Mouse (Mus musculus): Measurements from ENCODE around the gene Polh. TPM values are rescaled to one million over a fixed set of nuclear protein-coding genes. Genes with fewer than 3 reads are reported as not detected.
A peak's percentile ranks its signal among the peaks of the same experiment; 100 is the strongest.

The Polh gene
- polyA plus RNA-seq, 1 experiment from 2014 or later = 10.5 TPM

DNA sequence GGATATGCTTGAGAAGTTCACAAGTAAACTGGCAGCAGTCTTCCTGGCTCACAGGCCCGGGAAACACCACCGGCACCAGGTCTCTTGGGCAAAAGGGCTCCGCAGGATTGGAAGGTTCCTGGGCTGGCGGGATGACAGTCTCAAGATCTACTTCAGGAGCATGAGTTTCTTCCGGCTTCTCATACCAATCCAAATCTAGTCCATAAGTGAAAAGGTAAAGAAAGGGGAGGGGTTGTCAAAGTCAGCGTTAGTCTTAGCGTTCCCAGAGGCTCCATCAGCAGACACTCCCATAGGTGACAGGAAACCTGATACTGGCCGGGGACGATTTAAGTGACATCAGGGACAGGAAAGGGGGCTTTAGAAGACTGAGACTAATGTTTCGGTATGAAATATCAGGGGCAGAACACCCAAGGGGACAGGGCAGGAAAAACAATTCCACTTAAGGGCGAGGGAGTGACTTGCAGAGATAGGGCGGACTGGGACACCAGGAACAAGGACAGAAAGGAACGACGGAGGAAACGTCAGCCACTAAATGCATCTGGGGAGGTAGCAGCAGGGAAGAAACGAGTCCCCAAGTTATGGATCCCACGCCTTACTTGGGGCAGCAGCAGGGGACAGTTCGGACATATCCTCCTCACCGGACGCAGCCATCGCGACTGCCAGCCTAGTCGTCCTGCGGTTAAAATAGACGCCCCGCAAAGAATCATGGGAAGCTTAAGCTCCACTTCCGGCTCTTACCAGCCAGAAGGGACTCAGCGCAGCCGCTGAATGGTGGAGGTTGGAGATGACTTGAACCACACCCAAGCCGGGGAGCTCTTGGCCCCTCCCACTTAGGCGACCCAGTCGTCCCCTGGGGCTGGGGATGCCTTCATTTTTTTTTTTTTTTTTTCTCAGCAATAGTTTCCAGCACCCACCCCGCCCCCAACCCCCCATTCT is 49.3 kb downstream of the Polh start, which contains the start of gene Mad2l1bp:
Mad2l1bp (minus strand) TSS at position 707 of the 936 bp plus-strand sequence.
- H3K9ac ChIP-seq (ENCODE audit: low read depth, low read length) = peak within 1 kb of the TSS; percentile 65
- no peaks in the 10 kb centered on the region for H3K9me3 ChIP-seq (replicated peaks; ENCODE audit: low read length)
- no peaks in the 10 kb centered on the region for H3K4me1 ChIP-seq (replicated peaks; ENCODE audit: insufficient read depth, low read length)
- DNase-seq (ENCODE audit: low spot score) (peak; percentile 98), ATAC-seq (replicated peaks; ENCODE audit: low FRiP score, low read depth) (peak; percentile 85)
- H3K27ac ChIP-seq = peak within 1 kb of the TSS; percentile 71
- peak within 1 kb of the TSS; percentile 56 for H3K4me3 ChIP-seq (replicated peaks; ENCODE audit: low read depth, low read length)
- TF ChIP-seq CTCF (IDR thresholded peaks at IDR 0.05; ENCODE audit: low read depth) = no peak
- no peaks in the 10 kb centered on the region for H3K27me3 ChIP-seq (ENCODE audit: insufficient read depth, low read length)
- WGBS = 3% methylated on average over 33 of the region's 33 CpGs
- peaks cover 6% of the 10 kb centered on the region; the same call in 1 of the 2 replicates for H3K36me3 ChIP-seq (ENCODE audit: insufficient read depth, low read length)
- H3K4me2 ChIP-seq (ENCODE audit: low read length) = peak within 1 kb of the TSS; percentile 83

DNA sequence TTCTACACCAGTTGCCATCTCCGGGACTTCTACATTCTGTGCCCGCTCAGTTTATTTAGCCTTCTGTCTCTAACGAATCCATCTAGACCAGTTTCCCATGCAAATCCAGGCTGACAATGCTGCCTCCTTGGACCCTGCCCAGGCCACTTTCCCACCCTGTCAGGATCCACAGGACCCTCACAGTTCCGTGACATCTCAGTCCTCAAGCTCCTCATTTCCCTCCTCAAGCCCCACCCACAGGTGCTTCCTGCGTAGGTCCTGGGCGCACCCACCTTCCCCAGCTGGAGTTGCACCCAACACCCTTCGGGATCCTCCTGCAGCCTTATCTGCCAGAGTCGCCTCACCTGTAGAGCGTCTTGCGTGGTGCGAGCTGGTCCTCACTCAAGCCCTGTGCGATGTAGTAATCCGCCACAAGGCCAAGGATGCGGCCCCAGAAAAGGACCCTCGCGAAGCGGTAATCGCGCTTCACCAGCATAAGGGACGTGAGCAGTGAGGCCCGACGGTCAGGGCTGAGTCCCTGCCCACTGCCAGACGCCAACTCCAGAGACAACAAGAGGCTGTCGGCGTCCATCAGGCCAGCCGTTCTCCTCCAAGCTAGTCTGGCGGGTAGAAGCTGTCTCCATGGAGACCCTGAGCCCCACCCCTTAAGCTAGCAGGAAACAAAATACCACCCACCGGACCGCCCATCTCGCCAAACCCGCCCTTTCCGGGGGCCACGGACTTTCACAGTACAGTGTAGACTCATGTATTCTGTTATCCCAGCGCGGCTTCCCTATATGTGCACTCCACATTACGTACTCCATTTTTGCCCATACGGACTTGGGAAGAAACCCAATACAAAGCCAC is 58.6 kb downstream of the Polh start, which contains the start of gene Rsph9:
Rsph9 (minus strand) TSS at position 639 of the 846 bp plus-strand sequence.
- 5% methylated on average over 37 of the region's 37 CpGs for WGBS
- peak; percentile 94 for DNase-seq (ENCODE audit: low spot score)
- H3K9ac ChIP-seq (ENCODE audit: low read depth, low read length) = peak within 1 kb of the TSS; percentile 41
- 0 out of 2 replicates have a peak, but pooled peaks cover 4% of the 10 kb centered on the region for H3K4me1 ChIP-seq (replicated peaks; ENCODE audit: insufficient read depth, low read length)
- H3K27ac ChIP-seq = peak within 1 kb of the TSS; percentile 25; the same call in 1 of the 2 replicates
- H3K4me3 ChIP-seq (replicated peaks; ENCODE audit: low read depth, low read length) = peak within 1 kb of the TSS; percentile 53
- H3K27me3 ChIP-seq (ENCODE audit: insufficient read depth, low read length) = no peaks in the 10 kb centered on the region
- H3K9me3 ChIP-seq (replicated peaks; ENCODE audit: low read length) = no peaks in the 10 kb centered on the region
- H3K4me2 ChIP-seq (ENCODE audit: low read length) = peak within 1 kb of the TSS; percentile 85
- peak; percentile 93 for ATAC-seq (replicated peaks; ENCODE audit: low FRiP score, low read depth)
- TF ChIP-seq CTCF (IDR thresholded peaks at IDR 0.05; ENCODE audit: low read depth) = no peak
- peaks cover 19% of the 10 kb centered on the region; the same call in 1 of the 2 replicates for H3K36me3 ChIP-seq (ENCODE audit: insufficient read depth, low read length)

DNA sequence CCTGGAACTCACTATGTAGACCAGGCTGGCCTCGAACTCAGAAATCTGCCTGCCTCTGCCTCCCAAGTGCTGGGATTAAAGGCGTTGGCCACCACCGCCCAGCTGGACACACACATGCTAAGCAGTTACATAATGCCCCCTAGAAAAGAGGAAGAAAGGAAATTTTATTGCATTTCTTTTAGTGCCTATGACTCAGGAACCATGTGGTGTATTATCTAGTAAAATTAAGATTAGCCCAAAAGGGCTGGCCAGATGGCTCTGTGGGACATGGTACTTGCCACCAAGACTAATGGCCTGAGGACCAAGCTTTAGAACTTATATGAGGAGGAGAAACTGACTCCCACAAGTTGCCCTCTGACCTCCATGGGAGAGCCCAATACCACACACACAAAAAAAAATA is 62.6 kb downstream of the Polh start:
- no peaks in the 10 kb centered on the region for H3K9me3 ChIP-seq (replicated peaks; ENCODE audit: low read length)
- DNase-seq (ENCODE audit: low spot score) (no peak), ATAC-seq (replicated peaks; ENCODE audit: low FRiP score, low read depth) (no peak)
- no peak overlapping the region for H3K4me2 ChIP-seq (ENCODE audit: low read length)
- H3K27ac ChIP-seq = no peak overlapping the region
- 92% methylated on average over 3 of the region's 3 CpGs for WGBS
- no peaks in the 10 kb centered on the region for H3K36me3 ChIP-seq (ENCODE audit: insufficient read depth, low read length)
- H3K27me3 ChIP-seq (ENCODE audit: insufficient read depth, low read length) = no peaks in the 10 kb centered on the region
- H3K4me1 ChIP-seq (replicated peaks; ENCODE audit: insufficient read depth, low read length) = 0 out of 2 replicates have a peak, but pooled peaks cover 4% of the 10 kb centered on the region
- H3K9ac ChIP-seq (ENCODE audit: low read depth, low read length) = no peak overlapping the region
- no peak overlapping the region for H3K4me3 ChIP-seq (replicated peaks; ENCODE audit: low read depth, low read length)
- no peak for TF ChIP-seq CTCF (IDR thresholded peaks at IDR 0.05; ENCODE audit: low read depth)

DNA sequence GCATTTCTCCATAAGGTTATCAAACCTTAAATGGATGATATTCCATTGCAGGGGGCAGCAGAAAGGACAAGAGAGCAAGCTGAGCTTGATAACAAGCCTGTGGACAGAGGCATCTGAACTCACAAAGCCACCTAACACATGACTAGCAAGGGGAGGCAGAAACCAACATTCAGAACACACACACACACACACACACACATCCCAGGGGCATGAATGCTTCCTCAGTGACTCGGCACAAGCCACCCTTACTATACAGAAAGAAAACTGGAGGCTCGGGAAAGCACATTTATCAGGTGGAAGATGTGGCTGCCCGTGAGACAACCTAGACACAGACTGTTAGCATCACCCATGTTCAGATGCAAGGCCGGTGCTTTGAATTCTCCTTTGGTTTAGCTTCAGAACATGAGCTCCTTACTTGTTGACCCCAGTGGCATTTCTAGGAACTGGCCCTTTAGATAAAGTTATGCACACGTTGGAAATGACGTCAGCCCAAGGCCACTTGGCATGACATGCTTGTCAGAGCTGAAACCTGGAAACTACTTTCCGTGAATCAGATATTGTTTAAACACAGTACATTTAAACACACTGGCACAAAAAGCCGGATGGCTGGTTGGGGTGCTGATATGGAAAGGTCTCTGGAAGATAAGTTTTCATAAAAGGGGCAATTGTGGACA is 63.7 kb downstream of the Polh start:
- 77% methylated on average over 8 of the region's 8 CpGs for WGBS
- Histone ChIP-seq H3K4me1 (replicated peaks; ENCODE audit: insufficient read depth, low read length) (0 out of 2 replicates have a peak, but pooled peaks cover 3% of the 10 kb centered on the region), H3K4me2 (ENCODE audit: low read length) (no peak overlapping the region), H3K9ac (ENCODE audit: low read depth, low read length) (no peak overlapping the region), H3K4me3 (replicated peaks; ENCODE audit: low read depth, low read length) (no peak overlapping the region), H3K27ac (no peak overlapping the region), H3K36me3 (ENCODE audit: insufficient read depth, low read length) (no peaks in the 10 kb centered on the region), H3K27me3 (ENCODE audit: insufficient read depth, low read length) (no peaks in the 10 kb centered on the region), H3K9me3 (replicated peaks; ENCODE audit: low read length) (no peaks in the 10 kb centered on the region)
- TF ChIP-seq CTCF (IDR thresholded peaks at IDR 0.05; ENCODE audit: low read depth) = no peak
- no peak for DNase-seq (ENCODE audit: low spot score)
- no peak for ATAC-seq (replicated peaks; ENCODE audit: low FRiP score, low read depth)

DNA sequence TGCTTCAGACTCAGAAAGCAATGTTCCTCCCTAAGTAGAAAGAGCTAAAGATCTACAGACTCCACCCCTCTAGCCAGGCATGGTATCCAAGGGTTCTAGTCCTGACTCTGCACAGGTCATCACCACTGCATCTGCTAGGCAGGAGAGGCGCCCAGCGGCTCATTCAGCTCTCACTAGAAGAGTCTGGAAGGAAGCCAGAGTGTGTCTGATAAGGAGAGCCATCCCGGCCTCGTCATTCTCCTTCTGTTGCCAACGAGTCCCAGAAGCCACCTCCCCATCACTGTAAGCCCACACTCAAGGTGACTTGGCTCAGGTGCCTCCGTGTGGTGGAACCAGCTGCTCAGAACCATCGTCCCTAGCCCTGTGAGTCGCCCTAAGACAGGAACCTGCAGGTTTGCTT is 69.6 kb downstream of the Polh start:
- no peak overlapping the region for H3K4me2 ChIP-seq (ENCODE audit: low read length)
- TF ChIP-seq CTCF (IDR thresholded peaks at IDR 0.05; ENCODE audit: low read depth) = no peak
- H3K4me1 ChIP-seq (replicated peaks; ENCODE audit: insufficient read depth, low read length) = no peaks in the 10 kb centered on the region
- DNase-seq (ENCODE audit: low spot score) = no peak
- no peak overlapping the region for H3K9ac ChIP-seq (ENCODE audit: low read depth, low read length)
- ATAC-seq (replicated peaks; ENCODE audit: low FRiP score, low read depth) = no peak
- no peaks in the 10 kb centered on the region for H3K9me3 ChIP-seq (replicated peaks; ENCODE audit: low read length)
- H3K4me3 ChIP-seq (replicated peaks; ENCODE audit: low read depth, low read length) = no peak overlapping the region
- H3K27me3 ChIP-seq (ENCODE audit: insufficient read depth, low read length) = no peaks in the 10 kb centered on the region
- H3K27ac ChIP-seq = no peak overlapping the region
- peaks cover 11% of the 10 kb centered on the region for H3K36me3 ChIP-seq (ENCODE audit: insufficient read depth, low read length)
- WGBS = 71% methylated on average over 8 of the region's 8 CpGs

Data from kidney, postnatal 0 days (tissue).